12 mouse cellular contexts compared by ENCODE assay signal in genomic region chr3:88548180-88548917, GRCm38 (mm10). TPM values are rescaled to one million over a fixed set of nuclear protein-coding genes. Genes with fewer than 3 reads are reported as not detected.
A peak's percentile ranks its signal among the peaks of the same experiment; 100 is the strongest.
DNase-seq lines count a peak whose midpoint lies in the region; ATAC-seq lines count a peak whose summit lies in the region.
"Had no signal": no experiment of that assay in that cellular context is flagged by ENCODE, and none has a peak within 500 bp of the region (broad histone marks: within the 10 kb centered on the region; RNA-seq: fewer than 3 reads in every experiment).

Gene Rab25, minus strand, starts transcription at chr3:88548300.

- no peaks in the 10 kb centered on the region for H3K9me3 ChIP-seq in forebrain, embryonic 10.5 days
- H3K9me3 ChIP-seq in forebrain, embryonic 16.5 days (ENCODE audit: control insufficient read depth, low read length), result no peaks in the 10 kb centered on the region
- no peaks in the 10 kb centered on the region for H3K9me3 ChIP-seq in limb, embryonic 13.5 days
- H3K9me3 ChIP-seq in stomach, embryonic 15.5 days, result no peaks in the 10 kb centered on the region
- no peaks in the 10 kb centered on the region for H3K9me3 ChIP-seq in midbrain, embryonic 10.5 days (replicated peaks)
- H3K9me3 ChIP-seq: forebrain, embryonic 15.5 days had no signal

- H3K4me3 ChIP-seq in forebrain, embryonic 10.5 days, result peak within 1 kb of the TSS; percentile 2; the same call in 1 of the 2 replicates
- H3K4me3 ChIP-seq in forebrain, embryonic 16.5 days (replicated peaks; ENCODE audit: low read length), result no peak within 1 kb of the TSS
- no peak within 1 kb of the TSS for H3K4me3 ChIP-seq in limb, embryonic 13.5 days
- peak within 1 kb of the TSS; percentile 34 for H3K4me3 ChIP-seq in stomach, embryonic 15.5 days (replicated peaks)
- H3K4me3 ChIP-seq in midbrain, embryonic 10.5 days, result no peak within 1 kb of the TSS
- H3K4me3 ChIP-seq: forebrain, embryonic 15.5 days; layer of hippocampus, adult 2 months had no signal

- WGBS in forebrain, embryonic 10.5 days, result 44% methylated on average over 18 of the region's 18 CpGs
- 57% methylated on average over 18 of the region's 18 CpGs for WGBS in forebrain, embryonic 16.5 days
- WGBS in limb, embryonic 13.5 days, result 46% methylated on average over 18 of the region's 18 CpGs
- 40% methylated on average over 18 of the region's 18 CpGs for WGBS in stomach, embryonic 15.5 days
- WGBS in midbrain, embryonic 10.5 days, result 49% methylated on average over 18 of the region's 18 CpGs

- H3K9ac ChIP-seq in forebrain, embryonic 16.5 days (replicated peaks; ENCODE audit: low read depth, low read length), result no peak within 1 kb of the TSS
- no peak within 1 kb of the TSS for H3K9ac ChIP-seq in limb, embryonic 13.5 days
- no peak within 1 kb of the TSS for H3K9ac ChIP-seq in stomach, embryonic 15.5 days
- H3K9ac ChIP-seq: forebrain, embryonic 15.5 days had no signal

- H3K4me2 ChIP-seq in forebrain, embryonic 16.5 days (ENCODE audit: low read length), result no peak within 1 kb of the TSS
- H3K4me2 ChIP-seq in limb, embryonic 13.5 days (replicated peaks), result 0 out of 2 replicates have a peak within 1 kb of the TSS, but pooled peaks have one; percentile 9
- peak within 1 kb of the TSS; percentile 50 for H3K4me2 ChIP-seq in stomach, embryonic 15.5 days
- H3K4me2 ChIP-seq: forebrain, embryonic 15.5 days; heart, embryonic 11.5 days had no signal

- DNase-seq in forebrain, embryonic 10.5 days (ENCODE audit: extremely low spot score, low spot score), result no peak
- peak; percentile 74 for DNase-seq in kidney, adult 11 months
- no peak for DNase-seq in thymus, postnatal 14 days
- no peak for DNase-seq in midbrain, embryonic 10.5 days (ENCODE audit: low spot score)
- no peak for DNase-seq in Muller cell, postnatal 12 days (ENCODE audit: inconsistent ontology term)

- H3K27ac ChIP-seq in forebrain, embryonic 10.5 days, result no peak within 1 kb of the TSS
- no peak within 1 kb of the TSS for H3K27ac ChIP-seq in forebrain, embryonic 16.5 days (ENCODE audit: low read length)
- no peak within 1 kb of the TSS for H3K27ac ChIP-seq in limb, embryonic 13.5 days
- peak within 1 kb of the TSS; percentile 78 for H3K27ac ChIP-seq in stomach, embryonic 15.5 days
- H3K27ac ChIP-seq in midbrain, embryonic 10.5 days (replicated peaks), result no peak within 1 kb of the TSS
- H3K27ac ChIP-seq: forebrain, embryonic 15.5 days; layer of hippocampus, adult 2 months had no signal

- ATAC-seq in forebrain, embryonic 16.5 days, result no peak
- no peak for ATAC-seq in limb, embryonic 13.5 days (ENCODE audit: low FRiP score, low read depth)
- peak; percentile 15; the same call in 1 of the 2 replicates for ATAC-seq in stomach, embryonic 15.5 days (ENCODE audit: insufficient read depth, low FRiP score, low read depth)
- ATAC-seq: forebrain, embryonic 15.5 days had no signal

- peaks cover 42% of the 10 kb centered on the region for H3K4me1 ChIP-seq in forebrain, embryonic 10.5 days
- H3K4me1 ChIP-seq in forebrain, embryonic 16.5 days (replicated peaks; ENCODE audit: control insufficient read depth, insufficient read depth, low read length), result peaks cover 16% of the 10 kb centered on the region
- peaks cover 16% of the 10 kb centered on the region for H3K4me1 ChIP-seq in limb, embryonic 13.5 days
- H3K4me1 ChIP-seq in stomach, embryonic 15.5 days, result peaks cover 24% of the 10 kb centered on the region
- H3K4me1 ChIP-seq in midbrain, embryonic 10.5 days, result peaks cover 37% of the 10 kb centered on the region

- H3K36me3 ChIP-seq in forebrain, embryonic 10.5 days (replicated peaks), result peaks cover 15% of the 10 kb centered on the region; the same call in 1 of the 2 replicates
- no peaks in the 10 kb centered on the region for H3K36me3 ChIP-seq in forebrain, embryonic 16.5 days (ENCODE audit: control insufficient read depth, insufficient read depth)
- H3K36me3 ChIP-seq in limb, embryonic 13.5 days, result no peaks in the 10 kb centered on the region
- H3K36me3 ChIP-seq in stomach, embryonic 15.5 days, result no peaks in the 10 kb centered on the region
- H3K36me3 ChIP-seq in midbrain, embryonic 10.5 days, result no peaks in the 10 kb centered on the region
- H3K36me3 ChIP-seq: forebrain, embryonic 15.5 days had no signal

- no peaks in the 10 kb centered on the region for H3K27me3 ChIP-seq in forebrain, embryonic 10.5 days (ENCODE audit: poor library complexity, severe bottlenecking)
- H3K27me3 ChIP-seq in forebrain, embryonic 16.5 days (replicated peaks; ENCODE audit: control insufficient read depth, insufficient read depth, low read length), result no peaks in the 10 kb centered on the region
- no peaks in the 10 kb centered on the region for H3K27me3 ChIP-seq in limb, embryonic 13.5 days
- no peaks in the 10 kb centered on the region for H3K27me3 ChIP-seq in stomach, embryonic 15.5 days (replicated peaks)
- no peaks in the 10 kb centered on the region for H3K27me3 ChIP-seq in midbrain, embryonic 10.5 days (ENCODE audit: low read depth, poor library complexity, severe bottlenecking)
- H3K27me3 ChIP-seq: forebrain, embryonic 15.5 days had no signal

RNA-seq across cellular contexts. Expression of gene Rab25, which starts in this region (rescaled TPM):
- 2.8 and 4.0 TPM in 2 replicates for polyA plus RNA-seq in forebrain, embryonic 10.5 days (2016; fragmentation: Nextera tagmentation; extraction: Ambion mirVana)
- not detected in 2 replicates for polyA plus RNA-seq in forebrain, embryonic 16.5 days (2015; fragmentation: Nextera tagmentation; extraction: Ambion mirVana)
- 7.7 and 9.3 TPM in 2 replicates for polyA plus RNA-seq in limb, embryonic 13.5 days (2015; fragmentation: Nextera tagmentation; extraction: Ambion mirVana)
- polyA plus RNA-seq in stomach, embryonic 15.5 days (2015; fragmentation: Nextera tagmentation; extraction: Ambion mirVana), result 86.9 and 90.6 TPM in 2 replicates
- polyA plus RNA-seq in midbrain, embryonic 10.5 days (2016; fragmentation: Nextera tagmentation; extraction: Ambion mirVana), result 0.49 and 0.79 TPM in 2 replicates
- polyA plus RNA-seq: heart, embryonic 11.5 days; neural tube, embryonic 14.5 days had no signal

Comparison
In these comparisons a context has a peak if more than half of its experiments do, and no peak if none do; other contexts are left out.
1. H3K4me3 ChIP-seq: peak in forebrain, embryonic 10.5 days (single experiment) and stomach, embryonic 15.5 days (single experiment); none in forebrain, embryonic 16.5 days (single experiment), limb, embryonic 13.5 days (single experiment) and midbrain, embryonic 10.5 days (single experiment).